Mouse (Mus musculus): Measurements from ENCODE around the gene Dimt1.

DNA sequence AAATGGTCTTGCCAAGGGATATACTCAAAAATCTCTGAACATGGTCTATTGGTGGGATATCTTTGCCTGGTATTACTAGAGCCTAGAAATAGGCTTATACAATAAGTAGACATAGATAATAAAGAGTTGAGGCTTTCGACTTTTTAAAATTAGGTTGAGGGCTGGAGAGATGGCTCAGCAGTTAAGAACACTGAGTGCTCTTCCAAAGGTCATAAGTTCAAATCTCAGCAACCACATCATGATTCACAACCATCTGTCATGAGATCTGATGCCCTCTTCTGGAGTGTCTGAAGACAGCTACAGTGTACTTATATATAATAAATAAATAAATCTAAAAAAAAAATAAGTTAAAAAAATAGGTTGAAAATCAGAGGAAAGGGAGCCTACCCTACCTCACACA lies 4.2 kb upstream of the Dimt1 start:
- TF ChIP-seq USF1 (IDR thresholded peaks at IDR 0.05; ENCODE audit: low read depth) (no peak), MAX (IDR thresholded peaks at IDR 0.05; ENCODE audit: low read depth) (no peak), E2F4 (IDR thresholded peaks at IDR 0.05; ENCODE audit: insufficient read depth) (no peak), POLR2A (IDR thresholded peaks at IDR 0.05; ENCODE audit: insufficient read length, low read depth) (no peak), SRF (IDR thresholded peaks at IDR 0.05; ENCODE audit: control insufficient read depth, insufficient read length, low read depth) (no peak), TCF3 (IDR thresholded peaks at IDR 0.05; ENCODE audit: insufficient read length, low read depth) (no peak), CEBPB (IDR thresholded peaks at IDR 0.05; ENCODE audit: insufficient read depth, poor library complexity, severe bottlenecking) (no peak), POLR2AphosphoS2 (IDR thresholded peaks at IDR 0.05; ENCODE audit: insufficient read length, low read depth) (no peak), MYOD1 (IDR thresholded peaks at IDR 0.05; ENCODE audit: control insufficient read depth in 1 of 3, insufficient read length in 2 of 3, low read depth in 2 of 3) (no peak)

Measured in myocyte (in vitro differentiated cells).